Mouse (Mus musculus): ENCODE data around the gene Rassf8. TPM values are rescaled to one million over a fixed set of nuclear protein-coding genes. Genes with fewer than 3 reads are reported as not detected.

Gene Rassf8
- polyA plus RNA-seq, 1 experiment = 23.1 TPM

GRCm38 (mm10) chr6:145779383-145779782 is 32.8 kb downstream of the Rassf8 start:
- DNase-seq (ENCODE audit: low read depth) = no peak

DNA sequence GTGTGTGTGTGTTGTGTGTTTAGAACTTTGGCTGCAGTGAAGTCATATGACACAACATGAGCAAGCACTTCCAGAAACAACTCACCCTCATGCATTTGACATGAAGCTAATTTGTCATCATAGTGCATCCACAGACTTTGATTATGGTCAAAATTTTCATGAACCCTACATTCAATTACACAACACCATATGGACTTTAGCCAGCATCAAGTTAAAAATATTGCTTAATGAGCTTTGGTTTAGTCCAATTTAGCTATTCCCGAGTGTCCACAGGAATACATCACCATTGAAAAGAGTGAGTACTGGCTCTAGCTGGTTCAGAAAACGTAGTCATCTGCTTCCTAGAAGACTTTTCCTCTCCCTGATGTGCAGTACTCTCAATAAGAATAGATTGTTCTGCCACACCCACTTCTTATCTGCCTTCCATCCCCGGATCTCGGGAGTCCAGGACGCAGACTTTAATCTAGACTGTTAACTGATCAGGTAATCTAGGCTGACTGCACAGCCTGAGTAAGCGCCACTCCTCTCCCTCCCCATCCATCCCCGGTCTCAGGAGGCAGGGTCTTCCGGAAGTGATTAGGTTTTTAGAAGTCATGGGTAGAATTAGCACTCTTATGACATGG is 33.7 kb downstream of the Rassf8 start:
- no peak for DNase-seq (ENCODE audit: low read depth)

- no peak for DNase-seq (ENCODE audit: low read depth)
These were observed 34.7 kb downstream of the Rassf8 start for GRCm38 (mm10) chr6:145781256-145781655.

- no peak for DNase-seq (ENCODE audit: low read depth)
These were observed 35.4 kb downstream of the Rassf8 start for GRCm38 (mm10) chr6:145781966-145782365.

GRCm38 (mm10) chr6:145787311-145787710 is 40.8 kb downstream of the Rassf8 start:
- DNase-seq (ENCODE audit: low read depth) = no peak

GRCm38 (mm10) chr6:145789738-145790137 is 43.2 kb downstream of the Rassf8 start:
- DNase-seq (ENCODE audit: low read depth) = no peak

- no peak for DNase-seq (ENCODE audit: low read depth)
These were observed 45.8 kb downstream of the Rassf8 start for GRCm38 (mm10) chr6:145792373-145792772.

DNA sequence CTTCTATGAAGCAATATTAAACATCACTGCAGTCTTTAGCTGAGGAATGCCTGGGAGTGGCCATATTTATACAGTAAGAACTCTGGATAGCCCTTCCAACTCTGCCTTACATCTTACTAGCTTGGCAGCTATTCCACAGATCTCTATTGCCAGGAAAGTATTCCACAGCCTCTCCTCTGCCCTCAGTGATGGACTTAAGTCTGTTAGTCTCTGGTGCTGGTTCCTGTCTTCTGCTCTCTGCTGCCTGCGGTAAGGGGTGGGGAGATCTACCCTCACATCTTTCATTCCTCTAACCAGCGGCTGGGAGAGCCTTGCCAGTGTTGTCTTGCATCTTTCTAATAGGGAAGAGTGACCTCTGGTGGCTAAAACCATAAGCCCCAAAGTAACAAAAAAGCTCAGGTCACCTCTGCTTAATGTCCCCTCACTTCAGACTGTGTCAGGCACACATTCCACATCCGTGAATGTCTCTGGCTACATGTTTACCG is 46.6 kb downstream of the Rassf8 start:
- DNase-seq (ENCODE audit: low read depth) = no peak

GRCm38 (mm10) chr6:145794671-145795070 is 48.1 kb downstream of the Rassf8 start:
- no peak for DNase-seq (ENCODE audit: low read depth)

GRCm38 (mm10) chr6:145796191-145797023 is 49.9 kb downstream of the Rassf8 start:
- DNase-seq (ENCODE audit: low read depth) = no peak

GRCm38 (mm10) chr6:145797692-145798091 is 51.1 kb downstream of the Rassf8 start:
- DNase-seq (ENCODE audit: low read depth) = no peak

DNA sequence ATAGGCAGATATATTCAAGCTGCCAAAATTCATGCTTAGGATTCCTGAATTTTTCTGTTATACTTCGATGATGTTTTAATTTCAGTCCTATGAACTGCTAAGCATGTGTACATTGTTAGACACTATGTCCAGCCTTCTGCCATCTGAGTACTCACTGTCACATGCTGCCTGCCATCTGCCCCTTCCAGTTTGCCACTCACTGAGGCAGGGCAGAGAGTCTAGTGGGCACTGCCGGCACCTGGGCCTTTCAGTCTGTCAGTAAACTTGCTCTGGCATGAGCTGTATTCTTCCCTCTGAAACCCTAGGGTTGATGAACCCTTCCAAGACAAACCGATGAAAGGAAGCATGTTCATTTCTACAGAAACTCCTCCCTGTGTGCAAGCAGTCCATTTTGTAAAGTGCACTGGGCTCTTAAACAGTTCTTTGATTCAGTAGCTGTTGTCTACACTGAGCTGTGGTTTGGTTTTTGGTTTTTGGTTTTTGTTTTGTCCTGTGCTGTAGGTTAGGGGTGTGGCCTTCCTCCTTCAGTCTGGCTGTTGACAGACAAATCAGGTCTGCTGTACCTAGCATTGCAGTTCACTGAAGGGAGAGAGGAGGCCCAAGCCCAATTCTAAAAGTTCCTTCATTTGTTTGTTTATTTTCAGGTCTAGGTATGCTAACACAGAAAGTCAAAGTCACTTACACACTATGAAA is 55.4 kb downstream of the Rassf8 start:
- DNase-seq (ENCODE audit: low read depth) = no peak

GRCm38 (mm10) chr6:145802881-145803280 is 56.3 kb downstream of the Rassf8 start:
- no peak for DNase-seq (ENCODE audit: low read depth)

DNA sequence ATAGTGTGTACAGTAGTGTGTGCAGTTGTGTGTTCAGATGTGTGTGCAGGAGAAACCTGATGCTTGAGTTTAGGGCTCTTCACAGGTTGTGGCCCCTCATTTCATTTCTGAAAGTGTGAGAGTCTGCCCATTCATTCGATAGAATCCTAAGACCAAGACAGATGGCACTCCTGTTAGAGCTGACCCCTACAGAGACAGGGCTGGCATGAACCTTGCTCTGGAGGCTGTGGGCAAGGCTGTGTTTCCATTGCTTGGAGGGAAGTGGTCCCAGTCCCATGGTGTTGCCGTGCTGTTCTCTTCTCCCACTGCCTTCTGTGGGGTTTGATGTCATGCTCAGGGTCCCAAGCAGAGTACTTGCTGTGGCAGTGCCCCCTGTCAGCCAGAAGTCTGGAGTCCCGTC is 57.7 kb downstream of the Rassf8 start:
- no peak for DNase-seq (ENCODE audit: low read depth)

- no peak for DNase-seq (ENCODE audit: low read depth)
These were observed 60.2 kb downstream of the Rassf8 start for GRCm38 (mm10) chr6:145806784-145807183.

DNA sequence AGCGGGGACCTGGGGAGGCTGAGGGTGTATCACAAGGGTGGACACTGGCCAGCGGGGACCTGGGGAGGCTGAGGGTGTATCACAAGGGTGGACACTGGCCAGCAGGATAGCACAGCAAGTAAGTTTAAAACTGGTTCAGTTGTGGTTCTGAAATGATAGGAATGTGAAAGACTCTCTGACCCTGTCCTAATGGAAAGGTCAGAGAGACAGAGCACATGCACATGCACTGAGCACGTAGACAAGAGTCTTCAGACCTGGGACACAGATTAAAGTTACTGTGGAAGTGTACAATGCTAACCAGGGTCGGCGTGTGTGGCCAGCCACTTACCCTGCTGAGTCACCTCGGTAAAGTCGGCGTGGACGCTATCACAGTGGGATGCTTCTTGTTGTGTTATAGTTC is 61.4 kb downstream of the Rassf8 start:
- no peak for DNase-seq (ENCODE audit: low read depth)

GRCm38 (mm10) chr6:145809566-145809965 is 63.0 kb downstream of the Rassf8 start:
- no peak for DNase-seq (ENCODE audit: low read depth)

- no peak for DNase-seq (ENCODE audit: low read depth)
These were observed 63.5 kb downstream of the Rassf8 start for GRCm38 (mm10) chr6:145810015-145810414.

DNA sequence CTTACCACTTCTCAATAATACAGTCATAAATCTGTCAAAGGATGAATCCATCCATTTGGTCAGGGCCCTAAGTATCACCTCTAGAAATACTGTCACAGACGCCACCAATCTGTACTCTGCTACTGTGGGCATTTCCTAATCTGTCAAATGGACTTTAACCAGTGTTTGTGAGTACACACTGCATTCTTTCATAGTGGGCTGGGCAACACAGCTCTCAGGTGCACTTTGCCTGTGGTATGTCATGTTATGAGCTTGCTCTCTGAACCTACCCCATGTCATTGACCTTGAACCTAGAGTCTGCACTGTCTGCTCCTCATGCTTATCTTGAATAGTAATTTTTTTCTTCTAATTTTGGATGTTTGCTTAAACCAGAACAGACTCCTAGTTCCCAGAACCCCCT is 64.6 kb downstream of the Rassf8 start:
- DNase-seq (ENCODE audit: low read depth) = no peak

- DNase-seq (ENCODE audit: low read depth) = no peak
These were observed 68.7 kb downstream of the Rassf8 start for GRCm38 (mm10) chr6:145815200-145815599.

GRCm38 (mm10) chr6:145819151-145819550 is 72.6 kb downstream of the Rassf8 start:
- DNase-seq (ENCODE audit: low read depth) = no peak

- DNase-seq (ENCODE audit: low read depth) = no peak
These were observed 75.7 kb downstream of the Rassf8 start for GRCm38 (mm10) chr6:145822218-145822617.

DNA sequence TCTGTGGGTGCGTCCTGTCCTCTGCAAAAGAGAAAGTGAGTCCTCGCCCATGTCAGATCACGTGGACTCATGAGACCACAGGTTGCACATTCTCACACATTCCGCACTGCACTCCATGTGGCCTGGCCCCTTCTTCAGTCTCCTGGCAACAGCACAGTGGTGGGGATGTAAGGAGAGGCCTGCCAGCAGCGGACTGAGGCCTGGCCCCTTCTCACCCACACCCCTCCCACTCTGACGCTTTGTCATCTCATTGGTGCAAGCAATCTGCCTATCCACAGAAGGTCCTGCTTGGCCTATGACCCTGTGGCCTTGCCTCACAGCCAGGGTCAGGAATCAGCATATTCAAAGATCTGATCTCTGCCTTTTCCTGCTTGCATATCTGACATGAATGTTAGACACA is 76.6 kb downstream of the Rassf8 start:
- no peak for DNase-seq (ENCODE audit: low read depth)

Data from gonadal fat pad, adult 2 months (tissue).